Mouse (Mus musculus) megakaryocyte-erythroid progenitor cell, adult 5-6 weeks (primary cell): Measurements from ENCODE around the gene Ces5a. TPM values are rescaled to one million over a fixed set of nuclear protein-coding genes. Genes with fewer than 3 reads are reported as not detected.
"Not testable (repeated sequence)": the region's sequence is repeated elsewhere in the genome, so short reads cannot be mapped to it uniquely, and the experiment has no call there.

ENCODE experiments used
- ATAC-seq: replicated peaks from 2 replicates; pipeline ENCODE4 v1.8.0; 2016; ENCODE audit warnings: mild to moderate bottlenecking, inconsistent platforms; ENCODE audit not compliant: severe bottlenecking, poor library complexity, low FRiP score, low TSS enrichment
- total RNA-seq, 2 experiments: library from RNA; stranded (forward) in 1 of 2; stranded (reverse) in 1 of 2; fragments of 200-1000, 215-1000 nt in 1 of 2; fragments of >200 nt in 1 of 2; fragmentation: Nextera tagmentation in 1 of 2; gene quantifications; 2 replicates each; pipeline ENCODE4 v1.2.3; 2014 to 2017

Ces5a gene
- total RNA-seq (2014; fragmentation: Nextera tagmentation), result not detected in 2 replicates
- not detected in 2 replicates for total RNA-seq (2017)

GRCm38 (mm10) chr8:93535730-93536129, at the start of gene Ces5a:
TSS of gene Ces5a (minus strand) at chr8:93535830.
- ATAC-seq, result no peak

GRCm38 (mm10) chr8:93572841-93573240, 37.2 kb upstream of the Ces5a start:
- no peak for ATAC-seq

GRCm38 (mm10) chr8:93572095-93572501, 36.5 kb upstream of the Ces5a start:
- ATAC-seq, result no peak

DNA sequence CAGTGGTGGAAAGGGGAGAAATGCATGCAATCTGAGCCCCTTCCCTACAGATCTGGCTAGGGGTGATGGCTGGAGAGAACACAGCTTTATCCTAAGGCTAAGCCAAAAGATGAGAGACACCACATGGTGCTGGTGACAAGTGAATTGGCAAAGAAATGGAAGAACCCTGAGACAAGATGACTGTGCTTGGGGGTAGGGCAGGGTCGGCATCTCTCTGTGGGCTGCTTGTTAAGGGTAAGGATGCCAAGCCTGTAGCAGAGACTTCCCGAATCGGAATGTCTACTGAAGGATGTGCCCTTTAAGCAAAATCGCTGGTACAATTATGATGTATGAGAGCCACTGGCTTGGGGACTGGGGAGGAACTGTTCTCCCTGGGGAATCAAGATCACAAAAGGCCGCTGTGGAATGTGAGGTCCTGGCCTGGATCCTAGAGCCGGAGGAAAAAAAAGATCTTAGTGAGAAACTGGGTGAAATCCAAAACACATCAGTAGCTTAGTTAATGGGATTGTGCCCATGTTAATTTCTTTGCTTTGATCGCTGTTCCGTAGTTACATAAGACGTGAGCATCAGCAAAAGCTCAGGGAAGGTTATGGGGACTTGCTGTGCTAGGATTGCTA, 35.8 kb upstream of the Ces5a start:
- no peak for ATAC-seq

GRCm38 (mm10) chr8:93570186-93570530, 34.5 kb upstream of the Ces5a start:
- ATAC-seq, result no peak

DNA sequence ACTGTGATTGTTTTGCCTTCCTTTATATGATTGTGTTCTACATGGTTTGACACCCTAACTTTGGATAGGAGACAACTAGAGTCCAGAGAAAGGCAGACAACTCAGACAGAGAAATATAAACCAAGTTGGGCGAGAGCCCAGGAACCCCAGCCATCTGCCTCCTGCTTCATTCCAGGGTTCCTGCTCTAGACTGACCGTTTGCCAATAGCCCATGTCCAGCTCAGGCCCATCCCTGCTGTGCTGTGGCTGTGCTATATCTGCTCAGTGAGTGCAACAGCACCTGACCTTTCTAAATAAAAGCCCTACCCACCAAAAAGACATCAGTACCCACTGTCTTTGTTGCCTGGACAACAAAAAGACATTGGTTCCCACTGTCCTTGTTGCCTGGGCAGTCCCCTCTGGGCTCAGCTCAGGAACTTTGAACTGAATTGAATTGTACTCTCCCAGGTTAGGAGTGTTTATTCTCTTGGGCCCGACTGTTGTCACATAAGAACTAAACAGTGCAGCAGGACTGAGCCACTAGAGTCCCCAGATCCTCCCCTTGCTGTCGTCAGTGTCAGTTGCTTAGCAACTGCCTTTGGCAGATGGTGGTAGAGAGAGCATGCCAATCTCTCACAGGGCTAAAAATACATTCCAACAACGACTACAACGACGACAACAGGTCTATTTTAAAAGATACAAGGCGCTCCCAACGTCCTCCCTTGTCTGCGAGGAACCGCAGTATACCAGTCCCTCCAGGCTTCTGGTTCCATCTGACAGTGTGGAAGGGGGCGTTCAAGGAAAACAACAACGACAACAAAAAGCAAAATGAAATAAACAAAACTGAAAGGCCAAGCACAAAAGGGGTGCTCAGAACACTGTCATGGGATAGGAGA, 33.9 kb upstream of the Ces5a start:
- ATAC-seq, result no peak

DNA sequence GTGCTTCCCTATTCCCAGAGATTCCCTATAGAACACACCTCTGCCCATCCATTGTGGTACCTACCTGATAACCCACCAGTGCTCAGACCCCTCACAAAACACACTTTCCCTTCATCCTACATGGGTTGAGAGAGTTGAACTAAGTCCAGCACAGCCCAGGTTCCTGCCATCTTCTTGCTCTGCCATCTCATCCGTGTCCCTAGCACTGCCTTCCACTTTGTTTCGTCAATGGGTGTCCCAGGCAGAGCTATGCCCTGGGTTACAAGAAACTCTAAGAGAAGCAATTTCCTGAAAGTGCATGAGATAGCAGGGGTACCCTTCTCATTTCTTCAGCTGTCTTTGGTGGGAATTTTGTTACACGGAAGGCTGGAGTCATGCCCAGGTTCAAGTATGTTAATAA, 33.0 kb upstream of the Ces5a start:
- ATAC-seq, result no peak

DNA sequence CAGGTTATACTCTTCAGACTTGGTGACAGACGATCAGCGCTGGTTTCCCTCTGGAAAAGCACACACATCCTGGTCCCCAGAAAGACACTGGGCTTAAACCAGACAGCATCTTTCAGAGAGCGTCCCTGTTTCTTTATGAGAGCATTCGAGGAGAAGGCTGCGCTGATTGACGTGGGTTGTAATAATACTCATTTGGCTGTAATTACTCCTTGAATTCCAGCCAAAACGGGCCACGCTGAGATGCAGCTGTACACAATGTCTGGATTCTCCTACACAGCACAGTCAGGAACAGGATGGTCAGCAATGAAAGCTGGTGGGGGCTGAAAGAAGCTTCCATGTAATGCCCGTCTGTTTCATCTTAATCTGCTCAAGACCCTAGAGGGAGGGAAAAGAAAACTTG, 31.5 kb upstream of the Ces5a start:
- no peak for ATAC-seq

GRCm38 (mm10) chr8:93564634-93565033, 29.0 kb upstream of the Ces5a start:
- ATAC-seq, result no peak

DNA sequence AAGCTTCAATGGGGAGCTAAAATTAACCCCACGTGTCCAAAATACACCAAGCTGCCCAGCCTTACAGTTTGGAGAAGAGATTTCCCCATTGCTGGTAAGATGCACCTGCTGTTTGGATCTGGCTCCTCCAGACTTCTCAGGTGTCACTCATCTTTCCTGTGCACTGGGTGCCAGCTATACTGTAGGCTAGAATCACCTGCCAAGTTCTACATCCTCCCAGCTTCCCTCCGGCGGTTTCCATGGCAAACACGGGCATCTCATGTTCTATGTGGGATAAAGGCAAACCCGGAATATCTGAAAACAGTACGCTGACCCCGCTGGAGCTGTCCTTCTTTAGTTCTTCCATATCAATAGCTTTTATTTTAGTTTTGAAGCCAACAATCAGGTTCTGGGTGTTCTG, 27.9 kb upstream of the Ces5a start:
- ATAC-seq, result no peak

DNA sequence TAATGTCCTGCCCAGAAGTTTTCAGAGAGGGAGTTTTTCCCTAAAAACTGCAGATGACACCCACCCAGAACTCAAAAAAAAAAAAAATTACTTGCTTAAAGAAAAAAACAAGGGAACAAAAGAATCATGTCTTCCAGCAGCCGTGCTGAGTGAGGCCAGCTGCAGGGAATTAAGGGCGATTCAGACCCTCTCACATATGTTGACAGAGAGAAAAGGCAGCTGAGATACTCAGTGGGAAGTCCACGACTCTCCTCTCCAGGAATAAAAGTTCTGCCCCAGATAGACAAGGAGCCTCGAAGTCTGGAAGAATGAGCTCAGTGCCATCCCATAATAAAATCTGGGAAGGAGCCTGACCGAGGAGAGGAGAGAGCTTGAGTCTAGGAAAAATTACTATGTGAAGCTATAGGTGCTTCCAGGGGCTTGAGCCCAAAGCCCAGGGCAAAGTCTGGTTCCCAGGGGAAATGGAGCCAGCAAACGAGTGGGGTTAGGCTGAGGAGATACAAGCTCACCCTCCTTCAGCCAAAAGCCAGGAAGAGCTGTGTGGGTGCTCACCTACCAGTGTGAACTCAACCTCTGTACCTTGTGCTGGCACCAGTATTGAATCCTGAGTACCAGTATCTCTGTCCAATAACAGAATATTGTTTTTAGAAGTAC, 27.1 kb upstream of the Ces5a start:
- ATAC-seq, result no peak

GRCm38 (mm10) chr8:93561271-93561670, 25.6 kb upstream of the Ces5a start:
- ATAC-seq, result no peak

DNA sequence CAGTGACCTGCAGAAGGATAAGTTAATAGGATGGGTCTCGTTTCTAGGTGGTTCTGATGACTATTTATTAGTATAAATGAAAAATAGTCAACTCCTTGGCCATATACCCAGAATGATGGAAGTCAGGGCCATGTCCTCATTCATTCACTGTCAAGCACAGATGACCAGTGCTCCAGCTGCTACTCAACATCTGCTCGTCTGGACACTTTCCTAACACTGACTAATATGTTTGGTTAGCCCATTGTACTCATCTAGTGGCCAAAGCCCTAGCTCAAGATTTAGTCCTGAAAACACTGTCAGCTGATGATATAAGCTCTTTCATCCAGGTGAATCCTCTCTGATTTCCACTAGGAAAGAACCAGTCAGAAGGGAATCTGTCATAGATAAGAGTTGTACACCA, 24.1 kb upstream of the Ces5a start:
- ATAC-seq, result no peak

GRCm38 (mm10) chr8:93502634-93503033, 33.0 kb downstream of the Ces5a start:
- ATAC-seq, result no peak

GRCm38 (mm10) chr8:93499437-93499836, 36.2 kb downstream of the Ces5a start:
- ATAC-seq, result no peak

DNA sequence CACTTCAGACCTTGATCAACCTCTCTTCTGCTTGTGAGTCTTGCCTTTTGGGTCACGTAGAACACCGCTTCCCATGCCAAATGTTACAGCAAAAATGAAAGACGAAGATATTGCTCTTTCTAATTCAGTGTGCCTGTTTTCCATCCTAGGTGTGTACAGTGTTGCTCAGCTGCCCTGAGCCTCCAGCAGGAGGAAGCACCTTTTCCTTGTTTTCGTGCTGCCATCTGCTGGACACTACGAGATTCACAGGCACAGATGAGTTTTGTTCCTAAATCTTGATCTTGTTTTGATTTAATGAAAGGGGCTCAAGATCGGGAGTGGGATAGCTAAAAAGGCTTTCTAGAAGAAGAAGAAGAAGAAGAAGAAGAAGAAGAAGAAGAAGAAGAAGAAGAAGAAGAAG, 40.3 kb downstream of the Ces5a start:
- no peak for ATAC-seq

DNA sequence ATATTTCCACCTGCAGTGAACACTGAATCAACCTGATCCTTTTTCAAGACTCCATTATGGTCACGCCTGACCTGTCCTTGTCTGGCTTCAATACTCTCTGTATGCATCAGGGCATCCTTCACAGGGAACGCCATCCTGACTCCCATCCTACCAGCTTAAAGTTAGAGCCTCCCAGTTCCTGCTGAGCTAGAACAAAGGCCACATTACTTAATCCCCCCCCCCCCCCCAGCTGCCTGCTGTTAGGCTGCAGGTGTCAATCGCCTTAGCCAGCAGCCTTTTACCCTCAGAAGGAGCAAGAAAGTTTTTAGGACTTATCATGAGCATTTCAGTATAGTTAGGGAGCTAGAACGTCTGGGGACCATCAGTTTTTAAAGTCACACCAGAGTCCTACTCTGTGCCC, 46.9 kb downstream of the Ces5a start:
- no peak for ATAC-seq

DNA sequence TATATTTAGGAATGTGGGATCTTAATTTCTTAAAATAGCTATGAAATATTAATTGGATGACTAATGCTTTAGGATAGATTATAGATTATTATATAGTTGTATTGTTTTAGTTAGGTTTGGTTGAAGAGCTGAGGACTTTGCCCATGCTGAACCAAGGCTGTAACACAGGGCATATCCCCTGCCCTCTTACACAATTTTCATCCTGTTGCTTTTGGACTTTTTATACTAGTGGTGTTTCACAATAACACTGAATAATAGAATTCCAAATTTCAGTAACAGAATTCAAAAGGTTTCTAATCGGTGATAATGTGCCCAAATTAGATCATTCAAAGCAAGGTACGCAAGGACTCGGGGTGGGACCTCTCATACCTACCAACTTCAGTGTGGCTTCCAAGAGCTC, 57.4 kb downstream of the Ces5a start:
- no peak for ATAC-seq

DNA sequence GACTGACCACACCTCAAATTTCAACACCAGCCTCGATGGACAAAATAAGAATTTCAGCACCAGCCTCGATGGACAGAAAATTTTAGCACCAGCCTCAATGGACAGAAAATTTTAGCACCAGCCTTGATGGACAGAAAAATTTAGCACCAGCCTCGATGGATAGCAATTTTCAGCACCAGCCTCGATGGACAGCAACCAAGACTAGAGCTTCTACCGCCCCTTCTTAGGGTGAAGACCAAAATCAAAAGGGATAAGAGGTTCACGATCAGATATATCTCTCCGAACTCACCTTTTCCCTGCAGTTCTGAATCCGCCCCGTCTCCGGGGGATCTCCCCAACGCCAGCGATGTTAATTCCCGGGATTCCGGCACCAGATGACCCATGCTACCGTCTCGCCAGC, 65.9 kb downstream of the Ces5a start:
- ATAC-seq, result not testable (repeated sequence)

DNA sequence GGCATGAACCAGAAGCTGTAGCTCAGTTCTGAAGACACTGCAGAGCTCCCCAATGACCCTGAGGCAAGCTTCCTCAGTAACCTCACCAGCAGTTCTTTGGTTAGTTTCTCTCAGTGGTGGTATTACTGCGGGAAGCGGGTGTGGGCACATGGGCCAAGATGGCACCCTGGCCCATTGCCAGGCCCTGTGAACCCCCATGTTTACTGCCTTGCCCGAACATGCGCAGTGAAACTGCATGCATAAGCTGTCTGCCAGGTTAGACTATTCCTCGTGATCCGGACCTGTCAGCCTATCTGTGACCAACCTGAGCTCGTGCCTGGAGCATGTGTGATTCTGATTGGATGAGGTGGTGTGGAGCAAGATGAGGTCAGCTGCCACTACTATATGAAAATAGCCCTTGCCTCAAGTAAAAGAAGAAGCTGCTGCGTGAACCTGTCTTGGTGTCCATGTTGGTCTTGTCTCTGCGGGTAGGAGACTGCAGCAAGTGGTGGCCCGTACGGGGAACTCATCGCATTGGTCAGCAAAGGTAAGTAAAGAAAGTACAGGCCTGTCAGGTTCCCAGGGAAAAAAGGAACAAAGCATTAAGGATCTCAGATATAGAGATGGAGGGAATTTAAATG, 81.3 kb downstream of the Ces5a start:
- ATAC-seq, result no peak
